Mouse (Mus musculus) Muller cell, postnatal 12 days (primary cell): ENCODE measurements at regions not wholly inside any gene's neighbourhood (a gene's known extent, or its start where the extent isn't known, plus 50 kb on each side); places are given as distances from the start of the nearest gene placed in this dataset.

ENCODE experiments used
- DNase-seq: peaks from one replicate; pipeline ENCODE4 v3.0.0-alpha.2; 2015; ENCODE audit errors: inconsistent ontology term

GRCm38 (mm10) chr12:94150143-94150542 lies 1541.9 kb upstream of the Flrt2 start:
- no peak for DNase-seq

- no peak for DNase-seq
Observed at GRCm38 (mm10) chr12:94155110-94155858, 1536.7 kb upstream of the Flrt2 start.

GRCm38 (mm10) chr12:94182358-94182757 lies 1509.7 kb upstream of the Flrt2 start:
- no peak for DNase-seq

- peak; percentile 64 for DNase-seq
Observed at GRCm38 (mm10) chr12:94190620-94191081, 1501.4 kb upstream of the Flrt2 start.

GRCm38 (mm10) chr12:94217906-94218305 lies 1474.1 kb upstream of the Flrt2 start:
- DNase-seq: no peak

- DNase-seq: no peak
Observed at GRCm38 (mm10) chr12:94229894-94230293, 1462.1 kb upstream of the Flrt2 start.

- no peak for DNase-seq
Observed at GRCm38 (mm10) chr12:94245366-94245765, 1446.7 kb upstream of the Flrt2 start.

- no peak for DNase-seq
Observed at GRCm38 (mm10) chr12:94247362-94247761, 1444.7 kb upstream of the Flrt2 start.

GRCm38 (mm10) chr12:94252957-94253633 lies 1438.9 kb upstream of the Flrt2 start:
- DNase-seq: peak; percentile 45

GRCm38 (mm10) chr12:94280946-94281345 lies 1411.1 kb upstream of the Flrt2 start:
- DNase-seq: no peak

GRCm38 (mm10) chr12:94282931-94283330 lies 1409.1 kb upstream of the Flrt2 start:
- DNase-seq: no peak

- DNase-seq: no peak
Observed at GRCm38 (mm10) chr12:94283572-94283971, 1408.5 kb upstream of the Flrt2 start.

- DNase-seq: no peak
Observed at GRCm38 (mm10) chr12:94297864-94298263, 1394.2 kb upstream of the Flrt2 start.

GRCm38 (mm10) chr12:94332351-94332750 lies 1359.7 kb upstream of the Flrt2 start:
- DNase-seq: no peak

- DNase-seq: no peak
Observed at GRCm38 (mm10) chr12:94334671-94335070, 1357.4 kb upstream of the Flrt2 start.

- no peak for DNase-seq
Observed at GRCm38 (mm10) chr12:94349623-94350156, 1342.3 kb upstream of the Flrt2 start.

- DNase-seq: peak; percentile 37
Observed at GRCm38 (mm10) chr12:94364269-94364668, 1327.8 kb upstream of the Flrt2 start.

GRCm38 (mm10) chr12:94399991-94400390 lies 1292.0 kb upstream of the Flrt2 start:
- DNase-seq: no peak

GRCm38 (mm10) chr12:94420918-94421317 lies 1271.1 kb upstream of the Flrt2 start:
- no peak for DNase-seq

GRCm38 (mm10) chr12:94421743-94422142 lies 1270.3 kb upstream of the Flrt2 start:
- DNase-seq: no peak

- DNase-seq: no peak
Observed at GRCm38 (mm10) chr12:94424340-94424981, 1267.6 kb upstream of the Flrt2 start.

- DNase-seq: no peak
Observed at GRCm38 (mm10) chr12:94449517-94449916, 1242.5 kb upstream of the Flrt2 start.
